Mouse (Mus musculus): ENCODE results near the gene Kif1bp. TPM values are rescaled to one million over a fixed set of nuclear protein-coding genes. Genes with fewer than 3 reads are reported as not detected.

The Kif1bp gene
- total RNA-seq, 2 experiments from 2014 or later, result 29.4 to 30.5 TPM

DNA sequence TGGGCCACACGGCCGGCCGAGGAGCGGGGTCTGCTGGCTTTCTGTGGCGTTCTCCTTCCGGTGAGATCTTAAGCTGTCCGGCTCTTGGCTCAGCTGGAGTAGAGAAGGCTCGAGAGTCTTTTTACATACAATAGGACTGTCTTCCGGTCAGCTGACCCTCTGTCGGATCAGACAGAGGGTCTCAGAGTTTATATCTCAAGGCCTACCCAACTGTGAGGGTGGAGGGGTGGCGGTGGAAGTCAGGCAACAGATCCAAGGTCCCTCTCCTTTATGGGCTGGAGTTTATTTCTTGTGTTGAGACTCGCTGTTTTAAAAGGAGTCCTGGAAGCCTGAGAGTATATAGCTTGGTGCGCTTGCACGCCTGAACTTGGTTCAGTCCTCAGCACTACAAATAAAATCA lies 50.9 kb downstream of the Kif1bp start, which contains the start of gene Srgn:
TSS of gene Srgn (minus strand) at position 101 of the 400 bp plus-strand sequence.
- TF ChIP-seq CTCF (IDR thresholded peaks at IDR 0.05), result no peak
- DNase-seq, result no peak
- H3K4me3 ChIP-seq, result no peak within 1 kb of the TSS
- intact Hi-C loops (cut with DNase I), result no loop called here
- H3K27ac ChIP-seq, result no peak within 1 kb of the TSS

DNA sequence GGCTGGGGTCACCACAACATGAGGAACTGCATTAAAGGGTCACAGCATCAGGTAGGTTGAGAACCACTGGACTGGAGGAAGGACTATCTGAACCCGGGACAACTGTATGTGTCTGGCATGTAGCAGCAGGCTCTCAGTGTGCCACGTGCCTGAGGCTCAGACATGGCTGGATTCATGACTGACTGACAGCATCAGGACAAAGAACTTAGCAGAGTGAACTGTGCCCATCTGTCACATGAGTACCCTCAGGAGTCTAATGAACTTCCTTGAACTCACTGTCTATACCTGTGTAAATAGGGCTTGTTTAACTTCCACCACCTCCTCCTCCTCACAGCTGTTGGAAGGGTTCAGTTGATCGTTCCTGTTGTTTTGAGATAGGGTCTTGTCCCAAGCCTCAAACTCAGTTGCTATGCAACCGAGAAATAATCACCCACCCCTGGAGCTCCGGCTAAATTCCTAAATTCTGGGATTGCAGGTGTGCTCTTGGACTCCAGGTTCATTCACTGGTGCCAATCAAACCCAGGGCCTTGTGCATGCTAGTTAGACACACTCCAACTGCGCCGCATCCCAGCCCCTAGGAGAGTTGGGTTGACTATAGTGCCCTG lies 55.8 kb downstream of the Kif1bp start:
- TF ChIP-seq CTCF (IDR thresholded peaks at IDR 0.05), result no peak
- Histone ChIP-seq H3K4me3 (no peak overlapping the region), H3K27ac (no peak overlapping the region)
- intact Hi-C loops (cut with DNase I), result no loop called here
- no peak for DNase-seq

DNA sequence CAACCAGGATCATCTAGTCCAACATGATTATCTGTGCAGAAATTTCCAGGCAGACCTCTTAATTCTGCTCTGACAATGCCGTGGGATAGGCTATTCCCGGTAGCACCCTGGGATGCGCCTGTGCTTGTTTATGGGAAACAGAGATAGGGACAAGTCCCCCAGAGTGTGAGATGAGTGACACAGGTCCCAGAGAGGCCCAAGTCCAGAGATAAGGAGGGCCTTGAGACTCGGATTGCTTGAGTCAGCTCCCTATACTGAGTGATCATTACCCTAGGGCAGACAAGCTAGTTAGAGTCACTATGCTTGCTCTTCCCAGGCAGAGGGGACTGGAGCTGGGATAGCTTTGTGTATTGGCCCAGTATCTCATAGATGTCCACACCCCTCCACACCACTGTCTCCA lies 56.5 kb downstream of the Kif1bp start:
- DNase-seq, result no peak
- TF ChIP-seq CTCF (IDR thresholded peaks at IDR 0.05), result no peak
- intact Hi-C loops (cut with DNase I), result no loop called here
- H3K27ac ChIP-seq, result no peak overlapping the region
- no peak overlapping the region for H3K4me3 ChIP-seq

DNA sequence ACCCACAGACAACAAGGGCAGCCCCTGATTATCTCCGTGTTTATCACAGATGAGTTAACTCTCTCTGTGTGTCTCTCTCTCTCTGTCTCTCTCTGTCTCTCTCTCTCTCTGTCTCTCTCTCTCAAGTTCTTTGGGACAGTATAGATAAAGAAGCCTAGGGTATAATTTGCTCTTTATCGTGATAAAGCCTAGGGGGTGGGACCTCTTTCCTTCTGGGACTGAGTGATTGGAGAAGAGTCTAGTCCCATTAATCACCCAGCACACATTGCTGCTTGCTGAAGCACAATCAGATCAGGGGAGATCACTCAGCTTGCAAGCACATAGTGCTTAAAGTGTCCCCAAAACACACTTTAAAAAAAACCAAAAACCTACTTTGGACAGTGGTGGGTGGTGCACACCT lies 57.3 kb downstream of the Kif1bp start:
- intact Hi-C loops (cut with DNase I), result no loop called here
- no peak for DNase-seq
- Histone ChIP-seq H3K27ac (no peak overlapping the region), H3K4me3 (no peak overlapping the region)
- TF ChIP-seq CTCF (IDR thresholded peaks at IDR 0.05), result no peak

DNA sequence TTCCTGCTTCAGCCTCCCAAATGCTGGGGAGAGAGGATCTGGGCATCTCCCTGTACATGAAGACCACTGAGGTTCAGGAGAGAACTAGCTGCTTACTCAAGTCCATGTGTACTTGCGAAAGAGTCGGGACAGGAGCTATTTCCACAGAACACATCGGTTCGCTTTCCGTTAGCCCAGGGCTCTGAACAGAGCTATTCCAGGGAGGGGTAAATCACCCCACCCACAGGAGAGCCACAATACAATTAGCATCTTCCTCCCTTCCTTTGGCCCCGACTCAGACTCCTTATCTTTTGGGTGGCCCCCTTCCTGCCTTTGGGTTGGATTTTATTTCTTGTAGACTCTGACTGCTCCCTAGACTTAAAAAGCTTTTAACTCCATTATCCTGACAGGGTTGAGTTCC lies 60.7 kb downstream of the Kif1bp start:
- Histone ChIP-seq H3K4me3 (no peak overlapping the region), H3K27ac (peak overlapping the region; percentile 46; the same call in 1 of the 2 replicates)
- TF ChIP-seq CTCF (IDR thresholded peaks at IDR 0.05), result no peak
- DNase-seq, result no peak
- intact Hi-C loops (cut with DNase I), result no loop called here

DNA sequence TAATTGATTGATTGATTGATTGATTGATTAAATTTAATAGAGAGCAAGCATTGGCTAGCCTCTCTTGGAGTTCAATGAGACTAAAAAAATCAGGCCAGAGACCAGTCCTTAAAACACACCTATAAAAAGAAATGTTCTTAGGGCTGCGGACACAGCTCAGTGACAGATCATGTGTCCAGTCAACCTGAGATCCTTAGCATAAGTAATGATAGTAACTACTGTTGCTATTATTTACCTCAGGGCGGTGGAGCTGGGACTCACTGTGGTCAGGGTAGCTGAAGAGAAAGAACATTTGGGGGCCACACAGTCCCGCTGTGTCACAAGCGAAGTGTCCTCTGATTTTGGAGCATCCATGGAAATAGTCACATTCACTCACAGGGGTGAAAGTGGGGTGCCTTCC lies 65.4 kb downstream of the Kif1bp start:
- Histone ChIP-seq H3K4me3 (no peak overlapping the region), H3K27ac (no peak overlapping the region)
- no peak for DNase-seq
- intact Hi-C loops (cut with DNase I), result no loop called here
- TF ChIP-seq CTCF (IDR thresholded peaks at IDR 0.05), result no peak

DNA sequence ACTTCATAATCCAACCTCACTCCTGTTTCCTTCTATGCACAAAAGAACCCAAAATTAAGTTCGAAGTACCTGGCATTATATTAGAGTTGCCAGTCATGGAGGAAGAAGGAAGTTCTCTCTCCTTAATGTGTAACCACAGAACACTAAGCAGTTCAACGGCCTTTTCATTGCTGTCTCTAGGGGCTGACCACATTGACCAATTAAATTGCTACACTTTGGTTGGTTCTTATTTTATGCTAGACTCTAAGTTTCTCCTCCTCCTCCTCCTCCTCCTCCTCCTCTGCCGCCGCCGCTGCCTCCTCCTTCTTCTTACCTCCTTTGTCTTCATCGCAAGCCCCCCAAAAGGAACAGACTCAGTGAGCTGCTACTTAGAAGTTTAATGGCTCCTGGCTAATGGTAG lies 66.7 kb downstream of the Kif1bp start:
- no peak overlapping the region for H3K4me3 ChIP-seq
- no peak for TF ChIP-seq CTCF (IDR thresholded peaks at IDR 0.05)
- DNase-seq, result no peak
- intact Hi-C loops (cut with DNase I), result no loop called here
- H3K27ac ChIP-seq, result no peak overlapping the region

DNA sequence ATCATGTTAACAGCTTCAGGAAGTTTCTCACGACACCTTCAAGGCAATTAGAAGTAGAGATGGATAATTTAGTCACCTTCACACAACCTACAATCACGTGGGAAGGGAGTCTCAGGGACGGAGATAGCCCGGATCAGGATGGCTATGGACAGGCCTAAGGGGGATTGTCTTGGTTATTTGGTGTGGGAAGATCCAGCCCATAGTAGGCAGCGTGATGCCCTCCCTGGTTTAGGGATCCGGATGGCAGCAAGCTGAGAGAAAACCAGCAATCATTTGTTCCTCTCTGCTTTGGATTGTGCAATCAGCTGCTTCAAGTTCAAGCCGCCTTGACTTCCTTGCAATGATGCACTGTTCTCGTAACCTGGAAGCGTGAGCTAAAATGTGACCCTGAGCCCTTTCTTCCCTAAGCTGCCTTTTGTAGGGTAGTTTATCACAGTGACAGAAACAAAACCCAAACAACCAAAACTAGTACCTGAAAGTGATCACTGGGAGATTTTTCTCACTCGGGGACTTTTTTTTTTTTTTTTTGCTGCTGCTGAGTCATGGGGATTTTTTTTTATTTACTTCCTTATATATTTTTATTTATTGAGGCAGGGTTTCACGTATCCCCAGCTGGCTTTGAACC lies 69.1 kb downstream of the Kif1bp start:
- intact Hi-C loops (cut with DNase I), result no loop called here
- H3K27ac ChIP-seq, result peak overlapping the region; percentile 92
- TF ChIP-seq CTCF (IDR thresholded peaks at IDR 0.05), result no peak
- H3K4me3 ChIP-seq, result peak overlapping the region; percentile 75
- no peak for DNase-seq

DNA sequence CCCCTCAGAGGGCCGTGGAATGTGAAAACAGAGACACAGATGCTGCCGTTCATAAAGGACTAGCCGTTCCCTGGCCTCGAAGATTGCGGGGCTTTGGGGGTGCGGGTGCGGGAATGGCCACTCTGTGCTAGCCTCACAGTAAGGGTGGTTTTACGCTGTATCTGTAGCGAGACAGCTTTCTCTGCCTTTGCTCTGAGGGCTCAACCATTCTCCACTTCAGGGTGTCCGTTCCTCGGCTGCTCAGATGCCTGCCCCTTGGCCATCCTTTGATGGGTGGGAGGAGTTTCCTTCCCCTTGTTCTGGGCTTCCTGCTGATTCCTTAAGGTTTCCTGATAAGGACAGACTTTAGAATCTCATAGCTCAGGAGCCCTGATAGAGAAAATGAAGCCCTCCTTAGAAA lies 69.8 kb downstream of the Kif1bp start:
- peak; percentile 44 for DNase-seq
- peak overlapping the region; percentile 75 for H3K4me3 ChIP-seq
- TF ChIP-seq CTCF (IDR thresholded peaks at IDR 0.05), result no peak
- intact Hi-C loops (cut with DNase I), result no loop called here
- H3K27ac ChIP-seq, result peak overlapping the region; percentile 92

DNA sequence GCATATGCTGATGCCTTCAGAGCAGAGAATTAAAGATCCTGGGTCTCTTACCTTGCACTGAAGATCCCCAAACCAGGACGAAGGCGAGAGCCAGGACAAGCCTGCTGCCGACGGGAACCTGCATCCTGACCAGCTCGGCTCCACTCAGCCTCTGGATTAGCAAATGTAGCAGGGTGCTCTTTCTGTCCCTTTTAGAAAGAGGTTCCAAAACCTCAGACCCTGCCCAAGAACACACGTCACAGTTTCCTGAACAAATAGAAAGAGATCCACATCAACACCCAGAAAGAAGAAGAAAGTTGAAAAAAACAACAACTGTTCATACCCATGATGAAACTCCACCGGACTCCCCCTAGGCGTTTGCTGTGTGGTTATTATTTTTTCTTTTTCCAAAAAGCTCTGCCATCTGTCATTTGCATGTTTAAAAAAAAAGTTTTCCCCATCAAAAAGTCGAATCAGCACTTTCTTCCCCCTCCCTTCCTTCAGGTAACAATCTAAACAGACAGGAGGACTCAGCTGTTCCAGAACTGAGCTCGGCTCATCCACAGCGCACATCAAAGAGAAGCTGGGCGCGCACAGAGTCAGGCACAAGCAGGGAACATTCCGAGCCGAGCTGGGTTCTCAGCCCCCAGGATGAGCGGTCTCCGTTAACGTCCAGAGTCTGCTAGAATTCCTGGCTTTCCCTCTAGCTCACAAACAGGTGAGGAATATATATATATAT lies 70.5 kb downstream of the Kif1bp start:
- peak; percentile 73 for DNase-seq
- Histone ChIP-seq H3K4me3 (peak overlapping the region; percentile 75), H3K27ac (peak overlapping the region; percentile 92)
- intact Hi-C loops (cut with DNase I), result no loop called here
- no peak for TF ChIP-seq CTCF (IDR thresholded peaks at IDR 0.05)

DNA sequence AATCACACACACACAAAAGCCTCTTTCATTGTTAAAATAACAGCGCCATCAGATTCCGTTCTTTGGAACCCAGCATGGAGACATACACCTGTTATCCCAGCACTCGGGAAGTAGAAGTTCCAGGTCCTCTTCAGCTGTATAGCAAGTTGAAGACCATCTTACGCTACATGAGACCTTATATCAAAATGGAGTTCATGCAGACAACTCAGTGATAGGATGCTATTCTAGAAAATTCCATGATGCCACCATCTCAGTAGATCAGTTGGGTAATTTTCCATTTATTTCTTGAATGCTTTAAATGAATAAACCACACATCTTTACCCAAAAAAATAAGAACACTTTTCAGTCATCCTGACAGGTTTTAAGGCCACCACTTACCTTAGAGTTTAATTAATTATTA lies 71.2 kb downstream of the Kif1bp start:
- Histone ChIP-seq H3K4me3 (peak overlapping the region; percentile 75), H3K27ac (peak overlapping the region; percentile 92)
- TF ChIP-seq CTCF (IDR thresholded peaks at IDR 0.05), result no peak
- no peak for DNase-seq
- intact Hi-C loops (cut with DNase I), result no loop called here

DNA sequence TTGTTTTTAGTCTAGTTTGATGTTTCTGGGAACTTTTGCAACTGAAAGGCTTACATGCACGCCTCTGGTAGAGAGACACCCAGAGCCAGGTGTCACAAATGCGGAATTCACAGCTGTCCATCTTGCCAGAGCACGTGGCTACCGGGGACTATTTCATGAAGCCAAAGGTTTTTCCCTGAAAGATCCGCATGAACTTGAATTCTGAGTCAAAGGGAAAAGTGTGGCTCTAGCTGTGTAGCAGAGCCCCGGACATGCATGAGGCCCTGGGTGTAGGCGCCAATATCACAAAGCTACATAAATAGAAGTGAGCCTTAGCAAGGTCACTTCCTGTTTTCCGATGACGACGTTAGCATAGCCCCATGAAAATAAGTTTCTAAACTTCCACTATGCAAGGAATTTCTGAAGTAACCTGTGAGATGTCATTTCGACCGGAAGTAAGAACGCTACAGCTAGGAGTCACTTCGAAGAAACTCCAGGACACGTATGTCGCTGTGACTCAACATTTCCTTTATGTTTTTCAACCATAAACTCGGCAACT lies 72.2 kb downstream of the Kif1bp start:
- DNase-seq, result no peak
- Histone ChIP-seq H3K4me3 (peak overlapping the region; percentile 75), H3K27ac (peak overlapping the region; percentile 92)
- no peak for TF ChIP-seq CTCF (IDR thresholded peaks at IDR 0.05)
- intact Hi-C loops (cut with DNase I), result no loop called here
